Mouse (Mus musculus) testis, adult 2 months (tissue): ENCODE measurements around the gene Cryaa.

Source experiments
- CTCF ChIP-seq: fragments of 200-500 bp; IDR thresholded peaks from 2 replicates; pipeline ENCODE4 v1.5.1; 2012; ENCODE audit warnings: low read depth, mild to moderate bottlenecking, inconsistent platforms, low read length, moderate library complexity; ENCODE audit not compliant: control insufficient read depth, insufficient read depth, insufficient replicate concordance
- POLR2A ChIP-seq: fragments of 200-500 bp; IDR thresholded peaks from 2 replicates; pipeline ENCODE4 v1.6.1; 2012; ENCODE audit warnings: low read depth, mild to moderate bottlenecking, inconsistent platforms, low read length, moderate library complexity; ENCODE audit not compliant: control insufficient read depth

GRCm38 (mm10) chr17:31674426-31674825, 3.2 kb upstream of the Cryaa start:
- TF ChIP-seq POLR2A (no peak), CTCF (no peak)
